Comparison of ENCODE assay signal across 24 mouse cellular contexts in the genomic region with DNA sequence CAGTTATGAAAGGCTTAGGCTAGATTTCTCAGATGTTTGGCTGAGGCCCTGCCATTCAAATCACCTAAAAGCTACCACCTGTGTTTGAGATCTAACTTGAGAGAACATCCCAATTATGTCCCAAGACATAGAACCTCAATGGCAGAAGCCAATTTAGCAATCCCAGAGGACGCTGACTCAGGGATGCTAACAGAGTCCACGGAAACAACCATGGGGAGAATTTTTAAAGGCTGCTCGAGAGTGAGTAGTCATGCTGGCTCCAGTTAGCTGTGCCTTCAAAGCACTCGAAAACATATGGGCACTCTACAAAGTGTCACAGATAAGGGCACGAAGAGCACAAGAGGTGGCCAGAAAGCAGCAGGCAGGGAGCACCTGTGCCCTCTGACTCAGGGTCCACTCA. TPM values are rescaled to one million over a fixed set of nuclear protein-coding genes. Genes with fewer than 3 reads are reported as not detected.
DNase-seq lines count a peak whose midpoint lies in the region; ATAC-seq and TF ChIP-seq lines count a peak whose summit lies in the region.
"Had no signal": no experiment of that assay in that cellular context is flagged by ENCODE, and none has a peak within 500 bp of the region (broad histone marks: within the 10 kb centered on the region; RNA-seq: fewer than 3 reads in every experiment).

No protein-coding gene starts in this region.

- no peak overlapping the region for H3K4me3 ChIP-seq in liver, embryonic 16.5 days (ENCODE audit: low read depth, low read length)
- no peak overlapping the region for H3K4me3 ChIP-seq in liver, embryonic 12.5 days
- H3K4me3 ChIP-seq in bone marrow macrophage, adult 2 months (ENCODE audit: insufficient read depth, low read length): no peak overlapping the region
- no peak overlapping the region for H3K4me3 ChIP-seq in macrophage (ENCODE audit: inconsistent target)
- no peak overlapping the region for H3K4me3 ChIP-seq in kidney, embryonic 16.5 days (ENCODE audit: low read length)
- H3K4me3 ChIP-seq: embryonic facial prominence, embryonic 15.5 days; forebrain, embryonic 10.5 days; heart, embryonic 12.5 days; hindbrain, embryonic 10.5 days; limb, embryonic 10.5 days; liver, embryonic 13.5 days; midbrain, embryonic 13.5 days had no signal

- H3K9ac ChIP-seq in liver, embryonic 16.5 days (ENCODE audit: low read depth, low read length): no peak overlapping the region
- H3K9ac ChIP-seq in liver, embryonic 12.5 days: no peak overlapping the region
- H3K9ac ChIP-seq in kidney, embryonic 16.5 days (replicated peaks; ENCODE audit: low read length): no peak overlapping the region
- H3K9ac ChIP-seq: embryonic facial prominence, embryonic 15.5 days; heart, embryonic 12.5 days; liver, embryonic 13.5 days; midbrain, embryonic 13.5 days had no signal

- peaks cover 9% of the 10 kb centered on the region for H3K4me1 ChIP-seq in liver, embryonic 16.5 days (ENCODE audit: control insufficient read depth, low read depth, low read length)
- peaks cover 15% of the 10 kb centered on the region for H3K4me1 ChIP-seq in liver, embryonic 12.5 days
- H3K4me1 ChIP-seq in bone marrow macrophage, adult 2 months (ENCODE audit: control insufficient read depth, insufficient read depth, low read length): peaks cover 50% of the 10 kb centered on the region
- peaks cover 16% of the 10 kb centered on the region for H3K4me1 ChIP-seq in kidney, embryonic 16.5 days (ENCODE audit: insufficient read depth, low read length)

- H3K27me3 ChIP-seq in liver, embryonic 16.5 days (ENCODE audit: control insufficient read depth, insufficient read depth, low read depth, low read length): no peaks in the 10 kb centered on the region
- H3K27me3 ChIP-seq in liver, embryonic 12.5 days (replicated peaks): no peaks in the 10 kb centered on the region
- H3K27me3 ChIP-seq in kidney, embryonic 16.5 days (ENCODE audit: insufficient read depth, low read length): no peaks in the 10 kb centered on the region
- H3K27me3 ChIP-seq: embryonic facial prominence, embryonic 15.5 days; liver, embryonic 13.5 days; midbrain, embryonic 13.5 days had no signal

- TF ChIP-seq CTCF in bone marrow macrophage, adult 2 months (IDR thresholded peaks at IDR 0.05; ENCODE audit: low read depth, low read length): no peak

- H3K27ac ChIP-seq in liver, embryonic 16.5 days (ENCODE audit: low read length): peak overlapping the region; percentile 37
- no peak overlapping the region for H3K27ac ChIP-seq in liver, embryonic 12.5 days
- H3K27ac ChIP-seq in bone marrow macrophage, adult 2 months (ENCODE audit: insufficient read depth, low read depth, low read length): peak overlapping the region; percentile 33
- peak overlapping the region; percentile 94 for H3K27ac ChIP-seq in macrophage
- no peak overlapping the region for H3K27ac ChIP-seq in kidney, embryonic 16.5 days (ENCODE audit: low read length)
- H3K27ac ChIP-seq: embryonic facial prominence, embryonic 15.5 days; forebrain, embryonic 10.5 days; hindbrain, postnatal 0 days; midbrain, embryonic 13.5 days had no signal

- H3K4me2 ChIP-seq in liver, embryonic 16.5 days (ENCODE audit: low read depth, low read length): no peak overlapping the region
- no peak overlapping the region for H3K4me2 ChIP-seq in liver, embryonic 12.5 days
- no peak overlapping the region for H3K4me2 ChIP-seq in kidney, embryonic 16.5 days (replicated peaks; ENCODE audit: low read depth, low read length)
- H3K4me2 ChIP-seq: embryonic facial prominence, embryonic 15.5 days; heart, embryonic 12.5 days; liver, embryonic 13.5 days; midbrain, embryonic 13.5 days had no signal

- H3K79me2 ChIP-seq in macrophage (ENCODE audit: inconsistent target): peaks cover 92% of the 10 kb centered on the region

- no peak for TF ChIP-seq POLR2A in bone marrow macrophage, adult 2 months (IDR thresholded peaks at IDR 0.05; ENCODE audit: borderline replicate concordance, low read depth, low read length)

- peak; percentile 37 for DNase-seq in cerebellum, adult 9-11 months
- DNase-seq in cerebellum, postnatal 4 days (ENCODE audit: low spot score in 2 of 2): no peak
- no peak for DNase-seq in kidney, adult 8-10 months
- DNase-seq: adrenal gland, postnatal 25 days; cerebellum, postnatal 25 days; gastrocnemius, postnatal 10 days; heart, postnatal 10 days; kidney, postnatal 4 days; liver, embryonic 13.5 days had no signal

- 51% methylated on average over 5 of the region's 5 CpGs for WGBS in liver, embryonic 16.5 days (ENCODE audit: insufficient replicate concordance)
- 65% methylated on average over 5 of the region's 5 CpGs for WGBS in liver, embryonic 12.5 days (ENCODE audit: insufficient replicate concordance)
- 72% methylated on average over 5 of the region's 5 CpGs for WGBS in macrophage (ENCODE audit: missing documents)
- 89% methylated on average over 5 of the region's 5 CpGs for WGBS in kidney, embryonic 16.5 days

- no peaks in the 10 kb centered on the region for H3K36me3 ChIP-seq in liver, embryonic 16.5 days (ENCODE audit: control insufficient read depth, insufficient read depth)
- peaks cover 8% of the 10 kb centered on the region for H3K36me3 ChIP-seq in liver, embryonic 12.5 days
- peaks cover 17% of the 10 kb centered on the region; the same call in 1 of the 2 replicates for H3K36me3 ChIP-seq in macrophage (ENCODE audit: inconsistent target)
- H3K36me3 ChIP-seq in kidney, embryonic 16.5 days (ENCODE audit: insufficient read depth, low read length): peaks cover 7% of the 10 kb centered on the region; the same call in 1 of the 2 replicates
- H3K36me3 ChIP-seq: embryonic facial prominence, embryonic 15.5 days; G1E had no signal

- no peak for ATAC-seq in liver, embryonic 16.5 days (ENCODE audit: low read depth)
- ATAC-seq in liver, embryonic 12.5 days: no peak
- no peak for ATAC-seq in kidney, embryonic 16.5 days (ENCODE audit: low FRiP score, low TSS enrichment)
- ATAC-seq: forebrain, embryonic 16.5 days; hindbrain, postnatal 0 days; intestine, embryonic 16.5 days; midbrain, embryonic 13.5 days had no signal

- H3K9me3 ChIP-seq in liver, embryonic 16.5 days (replicated peaks; ENCODE audit: control insufficient read depth, low read length): peaks cover 3% of the 10 kb centered on the region; the same call in 1 of the 2 replicates
- no peaks in the 10 kb centered on the region; the same call in 1 of the 2 replicates for H3K9me3 ChIP-seq in liver, embryonic 12.5 days (replicated peaks)
- H3K9me3 ChIP-seq in kidney, embryonic 16.5 days (ENCODE audit: low read length): peaks cover 7% of the 10 kb centered on the region; the same call in 1 of the 2 replicates
- H3K9me3 ChIP-seq: embryonic facial prominence, embryonic 15.5 days; limb, embryonic 10.5 days; midbrain, embryonic 13.5 days had no signal

RNA-seq across cellular contexts. Expression of a gene that starts 43.6 kb away (rescaled TPM):
- 19.3 and 22.1 TPM in 2 replicates for polyA plus RNA-seq in liver, embryonic 16.5 days (2015; fragmentation: Nextera tagmentation; extraction: Ambion mirVana)
- 13.8 and 15.1 TPM in 2 replicates for polyA plus RNA-seq in liver, embryonic 12.5 days (2016; fragmentation: Nextera tagmentation; extraction: Ambion mirVana)
- polyA plus RNA-seq in bone marrow macrophage, adult 2 months (2012; ENCODE audit: insufficient read depth, insufficient read length, missing spikeins): 93.0 and 99.5 TPM in 2 replicates
- total RNA-seq in macrophage (2018; cell fraction: chromatin; rRNA removed): 100 to 1,000 TPM in 16 of 26 experiments, 10 to 100 TPM in 10; 59.6 to 272 (median 117) TPM
- total RNA-seq in macrophage (2018; cell fraction: cytosol; rRNA removed): 100 to 1,000 TPM in 24 of 26 experiments, 10 to 100 TPM in 2; 96.2 to 190 (median 141) TPM
- 100 to 1,000 TPM in 18 of 26 experiments, 10 to 100 TPM in 8; 64.7 to 176 (median 139) TPM for total RNA-seq in macrophage (2018; cell fraction: nucleus; rRNA removed)
- 90.6 to 150 TPM (median 150 TPM) in 3 replicates for polyA plus RNA-seq in macrophage (2018)
- polyA plus RNA-seq in kidney, embryonic 16.5 days (2015; fragmentation: Nextera tagmentation; extraction: Ambion mirVana): 34.1 and 39.0 TPM in 2 replicates

RNA-seq across cellular contexts. Expression of a gene that starts 55.9 kb away (rescaled TPM):
- polyA plus RNA-seq in liver, embryonic 16.5 days (2015; fragmentation: Nextera tagmentation; extraction: Ambion mirVana): 15.0 and 15.2 TPM in 2 replicates
- 24.1 and 24.5 TPM in 2 replicates for polyA plus RNA-seq in liver, embryonic 12.5 days (2016; fragmentation: Nextera tagmentation; extraction: Ambion mirVana)
- polyA plus RNA-seq in bone marrow macrophage, adult 2 months (2012; ENCODE audit: insufficient read depth, insufficient read length, missing spikeins): 37.5 and 39.7 TPM in 2 replicates
- 100 to 1,000 TPM in 5 of 26 experiments, 10 to 100 TPM in 21; 59.3 to 111 (median 86.1) TPM for total RNA-seq in macrophage (2018; cell fraction: chromatin; rRNA removed)
- total RNA-seq in macrophage (2018; cell fraction: cytosol; rRNA removed): 10 to 100 TPM; 22.3 to 42.5 (median 29.8) TPM
- 10 to 100 TPM; 37.4 to 97.5 (median 56.2) TPM for total RNA-seq in macrophage (2018; cell fraction: nucleus; rRNA removed)
- polyA plus RNA-seq in macrophage (2018): 31.0 to 52.6 TPM (median 34.4 TPM) in 3 replicates
- 45.0 and 48.8 TPM in 2 replicates for polyA plus RNA-seq in kidney, embryonic 16.5 days (2015; fragmentation: Nextera tagmentation; extraction: Ambion mirVana)

Comparison
In these comparisons a context has a peak if more than half of its experiments do, and no peak if none do; other contexts are left out.
1. H3K27ac ChIP-seq: peak in liver, embryonic 16.5 days (single experiment), bone marrow macrophage, adult 2 months (single experiment) and macrophage (single experiment); none in liver, embryonic 12.5 days (single experiment) and kidney, embryonic 16.5 days (single experiment).